Mouse (Mus musculus) embryonic facial prominence, embryonic 12.5 days (tissue): ENCODE data around the gene Gm43552. TPM values are rescaled to one million over a fixed set of nuclear protein-coding genes. Genes with fewer than 3 reads are reported as not detected.
"Not testable (repeated sequence)": the region's sequence is repeated elsewhere in the genome, so short reads cannot be mapped to it uniquely, and the experiment has no call there.

Experiments
- ATAC-seq: fragments of 200-750 bp; cut with Nextera tagmentation; 2 replicates; pipeline ENCODE4 v1.8.0; 2017; ENCODE audit not compliant: insufficient number of reproducible peaks, insufficient read depth, low FRiP score, low TSS enrichment
- H3K27ac ChIP-seq: fragments of 300-500 bp; sonication (generic); 2 replicates; pipeline ENCODE4 v1.5.1; 2016; ENCODE audit warnings: mild to moderate bottlenecking
- H3K27me3 ChIP-seq: fragments of 300-500 bp; sonication (generic); 2 replicates; pipeline ENCODE4 v1.6.1; 2016; ENCODE audit warnings: mild to moderate bottlenecking, moderate library complexity
- H3K36me3 ChIP-seq: fragments of 300-500 bp; sonication (generic); 2 replicates; pipeline ENCODE4 v1.6.1; 2016; ENCODE audit warnings: mild to moderate bottlenecking
- H3K4me1 ChIP-seq: fragments of 300-500 bp; sonication (generic); 2 replicates; pipeline ENCODE4 v1.6.1; 2016
- H3K4me2 ChIP-seq: fragments of 300-500 bp; sonication (generic); replicated peaks from 2 replicates; pipeline ENCODE4 v1.6.1; 2016; ENCODE audit warnings: mild to moderate bottlenecking, moderate library complexity
- H3K4me3 ChIP-seq: fragments of 300-500 bp; sonication (generic); 2 replicates; pipeline ENCODE4 v1.5.1; 2016; ENCODE audit warnings: mild to moderate bottlenecking
- H3K9ac ChIP-seq: fragments of 300-500 bp; sonication (generic); 2 replicates; pipeline ENCODE4 v1.6.1; 2016; ENCODE audit warnings: mild to moderate bottlenecking, moderate library complexity
- H3K9me3 ChIP-seq: fragments of 300-500 bp; sonication (generic); 2 replicates; pipeline ENCODE4 v1.6.1; 2016; ENCODE audit warnings: mild to moderate bottlenecking, moderate library complexity
- WGBS: fragments of 180-500 bp; shearing (Covaris S2); methylation state at CpG from one replicate; pipeline ENCODE4 v1.1.7; 2016; 5-methylcytosine and 5-hydroxymethylcytosine counted together
- polyA plus RNA-seq: library from polyadenylated mRNA; unstranded; fragments of >200 nt; fragmentation: Nextera tagmentation; extraction: Ambion mirVana; gene quantifications from 2 replicates; pipeline ENCODE4 v1.2.1, GENCODE M21; 2016

Gene Gm43552
- polyA plus RNA-seq, 1 experiment from 2014 or later = not detected

DNA sequence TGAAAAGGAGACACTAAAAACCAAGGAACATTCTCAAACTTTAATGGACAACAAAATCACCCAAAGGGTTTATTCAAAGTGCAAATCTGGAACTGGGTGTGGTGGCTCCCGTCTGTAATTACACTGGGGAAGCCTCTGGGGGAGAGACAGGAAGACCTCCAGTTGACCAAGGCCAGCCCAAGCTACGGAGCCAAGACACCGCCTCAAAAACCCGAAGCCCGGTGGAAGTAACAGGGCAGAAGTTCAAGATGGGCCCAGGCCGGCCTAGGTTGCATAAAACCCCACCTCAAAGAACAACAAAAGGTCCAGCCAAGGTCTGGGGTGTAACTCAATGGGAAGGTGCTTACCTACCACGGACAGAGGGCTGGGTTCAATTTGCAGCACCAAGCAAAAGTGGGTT, 3.9 kb downstream of the Gm43552 start:
- H3K4me1 ChIP-seq = peaks cover 13% of the 10 kb centered on the region
- ATAC-seq = no peak
- no peak overlapping the region for H3K4me3 ChIP-seq
- no peaks in the 10 kb centered on the region for H3K36me3 ChIP-seq
- no peak overlapping the region for H3K4me2 ChIP-seq
- H3K27ac ChIP-seq = no peak overlapping the region
- 78% methylated on average over 7 of the region's 7 CpGs for whole genome bisulfite sequencing
- no peak overlapping the region for H3K9ac ChIP-seq
- no peaks in the 10 kb centered on the region for H3K9me3 ChIP-seq
- no peaks in the 10 kb centered on the region for H3K27me3 ChIP-seq

DNA sequence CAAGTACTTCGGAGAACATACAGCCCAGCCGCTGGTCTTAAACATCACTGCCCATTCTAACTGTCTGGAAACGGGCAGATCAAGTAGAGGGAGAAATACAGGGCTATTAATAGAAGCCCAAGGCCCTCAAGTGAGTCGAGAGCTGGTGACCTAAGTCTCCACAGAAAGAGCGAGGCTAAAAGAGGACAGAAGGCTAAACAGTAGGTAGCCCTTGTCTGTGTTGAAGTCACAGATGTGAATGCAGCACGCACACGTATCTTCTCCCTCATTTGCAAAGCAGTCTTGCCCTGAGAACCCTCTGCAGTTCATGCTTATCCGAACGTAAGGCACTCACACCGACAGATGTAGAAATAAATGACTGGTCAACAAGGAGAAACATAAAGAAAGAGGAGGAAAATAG, 5.3 kb downstream of the Gm43552 start:
- no peak for ATAC-seq
- H3K27me3 ChIP-seq = no peaks in the 10 kb centered on the region
- no peak overlapping the region for H3K4me3 ChIP-seq
- H3K36me3 ChIP-seq = no peaks in the 10 kb centered on the region
- H3K9ac ChIP-seq = no peak overlapping the region
- peaks cover 8% of the 10 kb centered on the region for H3K4me1 ChIP-seq
- no peak overlapping the region for H3K4me2 ChIP-seq
- no peaks in the 10 kb centered on the region for H3K9me3 ChIP-seq
- whole genome bisulfite sequencing = 83% methylated on average over 10 of the region's 10 CpGs
- H3K27ac ChIP-seq = no peak overlapping the region

DNA sequence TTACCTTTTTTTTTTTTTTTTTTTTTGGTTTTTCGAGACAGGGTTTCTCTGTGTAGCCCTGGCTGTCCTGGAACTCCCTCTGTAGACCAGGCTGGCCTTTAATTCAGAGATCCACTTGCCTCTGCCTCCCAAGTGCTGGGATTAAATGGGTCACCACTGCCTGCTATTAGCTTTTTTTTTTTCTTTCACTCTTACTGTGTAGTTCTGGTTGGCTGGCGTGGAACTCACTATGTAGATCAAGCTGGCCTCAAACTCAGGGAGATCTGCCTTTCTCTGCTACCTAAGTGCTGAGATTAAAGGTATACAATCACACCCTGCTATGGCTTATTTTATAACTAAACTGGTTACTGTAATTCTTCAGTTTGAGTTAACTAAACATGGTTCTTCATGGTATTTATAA, 6.1 kb downstream of the Gm43552 start:
- Histone ChIP-seq H3K4me2 (no peak overlapping the region), H3K9ac (no peak overlapping the region), H3K4me1 (peaks cover 5% of the 10 kb centered on the region), H3K27ac (no peak overlapping the region), H3K4me3 (no peak overlapping the region), H3K27me3 (no peaks in the 10 kb centered on the region), H3K36me3 (no peaks in the 10 kb centered on the region), H3K9me3 (no peaks in the 10 kb centered on the region)
- 70% methylated on average over 2 of the region's 2 CpGs for WGBS
- no peak for ATAC-seq

DNA sequence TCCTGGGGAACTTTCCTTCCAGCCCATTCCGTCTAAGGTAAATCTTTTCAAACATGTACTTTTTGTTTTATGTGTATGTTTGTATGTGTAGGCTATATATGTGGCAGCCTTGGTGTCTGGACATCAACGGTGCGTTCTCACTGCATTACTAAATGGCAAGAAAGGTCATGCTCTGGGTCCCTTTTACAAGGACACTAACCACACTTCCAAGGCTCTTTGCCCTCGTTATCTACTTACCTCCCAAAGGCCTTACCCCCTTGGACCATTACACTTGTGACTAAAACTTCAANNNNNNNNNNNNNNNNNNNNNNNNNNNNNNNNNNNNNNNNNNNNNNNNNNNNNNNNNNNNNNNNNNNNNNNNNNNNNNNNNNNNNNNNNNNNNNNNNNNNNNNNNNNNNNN, 9.6 kb downstream of the Gm43552 start:
- Histone ChIP-seq H3K4me2 (no peak overlapping the region), H3K27me3 (no peaks in the 10 kb centered on the region), H3K4me3 (no peak overlapping the region), H3K27ac (no peak overlapping the region), H3K9me3 (no peaks in the 10 kb centered on the region), H3K9ac (no peak overlapping the region), H3K4me1 (peaks cover 3% of the 10 kb centered on the region; the same call in 1 of the 2 replicates), H3K36me3 (no peaks in the 10 kb centered on the region)
- ATAC-seq = no peak
- 77% methylated on average over 4 of the region's 4 CpGs for WGBS

DNA sequence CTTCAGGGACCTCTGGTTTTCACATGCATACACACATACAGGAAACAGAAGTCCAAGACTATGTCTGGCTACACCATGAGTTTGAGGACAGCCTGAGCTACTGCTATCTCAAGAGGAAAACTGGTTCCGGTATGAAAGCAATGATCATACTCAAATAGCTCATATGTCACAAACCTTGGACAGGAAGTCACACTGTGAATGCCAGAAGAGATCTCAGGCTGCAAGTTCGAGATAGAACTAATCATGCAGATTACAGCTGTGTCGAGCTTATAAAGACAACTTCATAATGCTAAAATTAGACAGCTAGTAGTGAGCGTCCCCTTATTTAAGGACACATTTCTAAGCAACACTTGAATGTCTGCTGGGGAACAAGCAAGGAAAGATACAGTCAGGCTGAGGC, 12.1 kb downstream of the Gm43552 start:
- no peaks in the 10 kb centered on the region for H3K36me3 ChIP-seq
- no peaks in the 10 kb centered on the region for H3K4me1 ChIP-seq
- 83% methylated on average over 4 of the region's 4 CpGs for WGBS
- no peaks in the 10 kb centered on the region for H3K27me3 ChIP-seq
- H3K9me3 ChIP-seq = no peaks in the 10 kb centered on the region
- H3K4me2 ChIP-seq = no peak overlapping the region
- H3K4me3 ChIP-seq = no peak overlapping the region
- no peak overlapping the region for H3K27ac ChIP-seq
- H3K9ac ChIP-seq = no peak overlapping the region
- no peak for ATAC-seq

DNA sequence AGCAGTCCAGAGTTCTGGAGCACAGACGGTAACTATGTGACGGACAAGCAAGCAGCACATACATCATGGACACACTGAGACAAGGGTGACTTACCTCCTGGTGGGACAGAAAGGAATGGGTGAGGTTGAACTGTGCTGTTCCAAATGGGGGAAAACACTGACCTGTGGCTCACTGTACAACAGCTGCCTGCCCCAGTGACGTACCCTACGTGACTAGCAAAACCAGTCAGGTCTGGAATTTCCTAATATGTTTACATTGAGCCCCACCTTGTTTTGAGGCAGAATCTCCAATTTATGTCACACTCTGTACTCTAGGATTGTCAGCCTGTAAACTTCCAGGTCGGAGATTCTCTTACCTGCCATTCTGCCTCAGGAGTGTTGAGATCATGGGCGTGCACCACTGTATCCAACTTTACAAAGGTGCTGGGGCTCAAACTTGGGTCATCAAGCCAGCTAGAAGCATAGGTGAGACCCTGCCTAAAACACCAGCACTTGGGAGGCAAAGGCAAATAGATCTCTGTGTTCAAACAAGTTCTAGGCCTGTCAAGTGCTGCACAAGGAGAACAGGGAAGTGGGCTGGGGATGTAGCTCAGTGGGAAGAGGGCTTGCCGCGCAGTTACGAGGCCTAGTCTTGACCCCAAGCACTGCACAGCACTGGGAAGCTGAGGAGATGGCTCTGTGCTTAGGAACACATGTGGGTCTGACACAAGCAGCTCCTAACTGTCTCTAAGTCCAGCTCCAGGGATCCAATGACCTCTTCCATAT, 12.8 kb downstream of the Gm43552 start:
- H3K4me3 ChIP-seq = no peak overlapping the region
- no peaks in the 10 kb centered on the region for H3K36me3 ChIP-seq
- H3K9ac ChIP-seq = no peak overlapping the region
- no peaks in the 10 kb centered on the region for H3K4me1 ChIP-seq
- H3K4me2 ChIP-seq = no peak overlapping the region
- WGBS = 83% methylated on average over 9 of the region's 9 CpGs
- H3K27ac ChIP-seq = no peak overlapping the region
- no peak for ATAC-seq
- H3K9me3 ChIP-seq = no peaks in the 10 kb centered on the region
- H3K27me3 ChIP-seq = no peaks in the 10 kb centered on the region

DNA sequence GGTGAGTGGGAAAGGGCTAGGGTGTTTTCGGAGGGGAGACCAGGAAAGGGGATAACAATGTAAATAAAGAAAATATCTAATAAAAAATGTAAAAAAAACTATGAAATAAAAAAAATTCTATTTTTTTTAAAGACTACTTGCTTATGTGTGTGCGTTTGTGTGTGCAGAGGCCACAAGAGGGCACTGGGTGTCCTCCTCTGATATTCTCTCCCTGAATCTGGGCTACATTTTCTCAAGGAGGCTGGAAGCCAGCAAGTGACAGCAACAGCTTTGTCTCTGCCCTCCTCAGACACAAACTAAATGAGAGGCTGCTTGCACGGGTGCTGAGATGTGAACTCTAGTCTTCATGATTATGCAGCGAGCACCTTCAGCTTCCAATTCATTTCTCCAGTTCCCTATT, 14.4 kb downstream of the Gm43552 start:
- no peaks in the 10 kb centered on the region for H3K9me3 ChIP-seq
- H3K4me2 ChIP-seq = no peak overlapping the region
- H3K9ac ChIP-seq = no peak overlapping the region
- ATAC-seq = no peak
- no peak overlapping the region for H3K27ac ChIP-seq
- H3K4me1 ChIP-seq = no peaks in the 10 kb centered on the region
- no peak overlapping the region for H3K4me3 ChIP-seq
- no peaks in the 10 kb centered on the region for H3K36me3 ChIP-seq
- 69% methylated on average over 4 of the region's 4 CpGs for WGBS
- H3K27me3 ChIP-seq = no peaks in the 10 kb centered on the region

DNA sequence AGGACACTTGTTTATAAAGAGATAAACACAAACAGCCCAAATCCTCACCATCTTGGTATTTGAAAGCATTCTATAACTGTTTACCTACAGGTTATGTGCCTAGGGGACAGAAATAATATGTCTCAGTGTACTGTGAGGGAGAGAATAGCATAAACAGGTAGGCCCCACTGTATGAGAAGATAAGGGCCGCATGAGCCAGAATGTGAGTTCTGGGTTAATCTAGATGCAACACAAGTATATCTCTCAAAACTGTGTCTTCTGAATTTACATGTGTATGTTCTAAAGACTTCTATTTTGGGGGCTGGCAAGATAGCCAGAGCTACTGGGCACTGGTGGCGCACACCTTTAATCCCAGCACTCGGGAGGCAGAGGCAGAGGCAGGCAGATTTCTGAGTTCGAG, 15.9 kb downstream of the Gm43552 start:
- H3K27ac ChIP-seq, H3K36me3 ChIP-seq, H3K4me2 ChIP-seq, H3K27me3 ChIP-seq, H3K4me1 ChIP-seq, H3K4me3 ChIP-seq, H3K9ac ChIP-seq, H3K9me3 ChIP-seq, ATAC-seq: not testable (repeated sequence)
- 94% methylated on average over 4 of the region's 4 CpGs for WGBS

DNA sequence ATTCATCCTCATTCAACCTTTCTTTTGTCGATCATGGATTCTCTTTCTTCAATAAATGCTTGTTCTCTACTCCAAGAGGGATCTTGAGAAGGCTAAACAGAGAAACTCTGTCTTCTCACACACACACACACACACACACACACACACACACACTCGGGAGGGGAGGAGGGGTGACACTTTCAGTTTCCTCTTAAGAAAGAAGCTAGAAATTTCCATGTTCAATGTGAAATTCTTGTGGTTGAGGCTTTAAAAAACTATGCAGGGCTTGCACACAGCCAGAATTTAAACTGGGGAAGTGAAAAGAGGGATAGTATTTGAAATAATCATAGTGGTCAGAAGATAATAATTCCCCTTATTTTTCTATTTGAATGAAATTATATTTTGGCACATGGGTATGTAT, 16.8 kb downstream of the Gm43552 start:
- H3K9me3 ChIP-seq = no peaks in the 10 kb centered on the region
- no peak overlapping the region for H3K9ac ChIP-seq
- H3K4me1 ChIP-seq = no peaks in the 10 kb centered on the region
- no peaks in the 10 kb centered on the region for H3K36me3 ChIP-seq
- no peak overlapping the region for H3K27ac ChIP-seq
- no peak overlapping the region for H3K4me3 ChIP-seq
- H3K4me2 ChIP-seq = no peak overlapping the region
- no peak for ATAC-seq
- H3K27me3 ChIP-seq = no peaks in the 10 kb centered on the region
- WGBS = 68% methylated on average over 2 of the region's 2 CpGs

DNA sequence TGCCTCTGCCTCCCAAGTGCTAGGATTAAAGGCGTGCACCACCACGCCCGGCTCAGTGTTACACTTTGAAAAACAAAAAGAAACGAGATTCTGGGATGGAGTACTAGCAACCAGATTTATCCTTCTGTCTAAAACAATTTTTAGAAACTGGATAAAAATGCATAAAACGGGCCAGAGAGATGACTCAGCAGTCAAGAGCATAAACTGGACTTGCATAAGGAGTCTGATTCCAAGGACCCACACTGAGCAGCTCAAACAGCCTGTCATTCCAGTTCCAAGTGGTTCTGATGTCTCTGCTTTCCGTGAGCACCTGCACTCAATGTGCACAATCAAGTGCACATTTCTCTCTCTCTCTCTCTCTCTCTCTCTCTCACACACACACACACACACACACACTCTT, 22.9 kb downstream of the Gm43552 start:
- Histone ChIP-seq H3K4me2 (no peak overlapping the region), H3K4me1 (no peaks in the 10 kb centered on the region), H3K27me3 (no peaks in the 10 kb centered on the region), H3K36me3 (peaks cover 26% of the 10 kb centered on the region), H3K9me3 (no peaks in the 10 kb centered on the region), H3K27ac (no peak overlapping the region), H3K9ac (no peak overlapping the region), H3K4me3 (no peak overlapping the region)
- WGBS = 85% methylated on average over 6 of the region's 6 CpGs
- ATAC-seq = no peak

DNA sequence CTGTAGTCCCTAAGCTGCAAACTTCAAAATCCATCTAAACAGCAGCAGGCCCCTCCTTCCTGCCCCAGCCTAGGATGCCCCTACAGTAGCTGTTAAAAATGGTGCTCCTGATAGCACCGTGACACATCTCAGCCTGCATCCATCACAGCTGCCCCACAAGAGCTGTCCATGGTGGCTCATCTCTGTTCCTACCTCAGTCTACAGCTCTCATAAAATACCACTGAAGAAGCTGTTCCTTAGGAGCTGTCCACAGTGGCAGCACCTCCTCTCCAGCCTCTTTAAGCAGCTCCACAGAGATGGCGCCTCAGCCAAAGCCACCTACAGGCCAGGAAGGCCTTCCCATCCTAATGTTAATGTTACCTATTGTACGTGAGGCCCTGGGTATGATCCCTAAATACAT, 25.7 kb downstream of the Gm43552 start:
- no peaks in the 10 kb centered on the region for H3K9me3 ChIP-seq
- WGBS = 63% methylated on average over 3 of the region's 3 CpGs
- ATAC-seq = no peak

DNA sequence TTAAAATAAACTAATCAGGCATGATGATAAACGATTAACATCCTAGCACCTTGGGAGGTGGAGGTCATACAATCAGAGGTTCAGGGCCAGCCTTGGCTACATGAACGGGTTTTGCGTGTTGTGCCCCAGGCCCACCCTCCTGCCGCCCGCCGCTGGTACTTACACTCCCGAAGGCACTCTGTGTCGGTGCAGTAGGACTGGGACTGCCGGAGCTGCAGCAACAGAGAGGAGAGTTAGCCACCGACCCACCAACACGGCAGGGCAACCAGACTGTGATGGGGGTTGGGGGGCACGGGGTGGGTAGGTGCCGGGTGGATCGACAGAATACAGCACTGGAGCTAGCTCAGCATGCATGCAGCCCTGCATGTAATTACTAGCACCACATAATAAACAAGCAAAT, 32.3 kb downstream of the Gm43552 start:
- 91% methylated on average over 14 of the region's 14 CpGs for WGBS
- no peak for ATAC-seq
- no peaks in the 10 kb centered on the region for H3K27me3 ChIP-seq
- no peak overlapping the region for H3K27ac ChIP-seq
- H3K9me3 ChIP-seq = no peaks in the 10 kb centered on the region
- no peak overlapping the region for H3K4me2 ChIP-seq
- H3K9ac ChIP-seq = no peak overlapping the region
- 0 out of 2 replicates have a peak, but pooled peaks cover 6% of the 10 kb centered on the region for H3K36me3 ChIP-seq
- H3K4me3 ChIP-seq = no peak overlapping the region
- H3K4me1 ChIP-seq = peaks cover 22% of the 10 kb centered on the region

More for the DNA sequence above, 25.7 kb downstream of the Gm43552 start:
- Histone ChIP-seq H3K36me3 (peaks cover 29% of the 10 kb centered on the region), H3K9ac (no peak overlapping the region), H3K4me3 (no peak overlapping the region), H3K4me1 (no peaks in the 10 kb centered on the region), H3K27ac (no peak overlapping the region), H3K27me3 (no peaks in the 10 kb centered on the region), H3K4me2 (no peak overlapping the region)
